Mouse (Mus musculus): Measurements from ENCODE around the gene Garem2.
"Not testable (repeated sequence)": the region's sequence is repeated elsewhere in the genome, so short reads cannot be mapped to it uniquely, and the experiment has no call there.

Garem2 gene

GRCm38 (mm10) chr5:30104841-30105667, at the start of gene Garem2:
Garem2 (plus strand) TSS chr5:30105161.
- DNase-seq (ENCODE audit: low spot score), result no peak

GRCm38 (mm10) chr5:30058216-30058731, 46.7 kb upstream of the Garem2 start:
- no peak for DNase-seq (ENCODE audit: low spot score)

GRCm38 (mm10) chr5:30059607-30060006, 45.4 kb upstream of the Garem2 start:
- not testable (repeated sequence) for DNase-seq (ENCODE audit: low spot score)

GRCm38 (mm10) chr5:30067726-30068125, 37.2 kb upstream of the Garem2 start:
- DNase-seq (ENCODE audit: low spot score), result no peak

GRCm38 (mm10) chr5:30071677-30072076, 33.3 kb upstream of the Garem2 start:
- DNase-seq (ENCODE audit: low spot score), result no peak

GRCm38 (mm10) chr5:30072377-30072776, 32.6 kb upstream of the Garem2 start:
- DNase-seq (ENCODE audit: low spot score), result no peak

GRCm38 (mm10) chr5:30072825-30073821, 31.8 kb upstream of the Garem2 start, which contains the start of gene Tyms:
Tyms (minus strand) TSS chr5:30073617.
- no peak for DNase-seq (ENCODE audit: low spot score)

GRCm38 (mm10) chr5:30092701-30093100, 12.3 kb upstream of the Garem2 start:
- DNase-seq (ENCODE audit: low spot score), result no peak

- no peak for DNase-seq (ENCODE audit: low spot score)
These were observed 10.6 kb upstream of the Garem2 start for GRCm38 (mm10) chr5:30094399-30094798.

- DNase-seq (ENCODE audit: low spot score), result no peak
These were observed 9.2 kb upstream of the Garem2 start for GRCm38 (mm10) chr5:30095731-30096130.

- no peak for DNase-seq (ENCODE audit: low spot score)
These were observed 6.7 kb upstream of the Garem2 start for GRCm38 (mm10) chr5:30098260-30098659.

GRCm38 (mm10) chr5:30103340-30103739, 1.6 kb upstream of the Garem2 start:
- DNase-seq (ENCODE audit: low spot score), result no peak

- no peak for DNase-seq (ENCODE audit: low spot score)
These were observed 622 bp upstream of the Garem2 start for GRCm38 (mm10) chr5:30104339-30104738.

GRCm38 (mm10) chr5:30105668-30106300, 823 bp downstream of the Garem2 start, which contains the start of gene 3110082J24Rik:
3110082J24Rik (minus strand) TSS chr5:30106086.
- no peak for DNase-seq (ENCODE audit: low spot score)

- DNase-seq (ENCODE audit: low spot score), result no peak
These were observed 1.8 kb downstream of the Garem2 start for GRCm38 (mm10) chr5:30106756-30107155.

- DNase-seq (ENCODE audit: low spot score), result no peak
These were observed 2.2 kb downstream of the Garem2 start for GRCm38 (mm10) chr5:30107186-30107585.

GRCm38 (mm10) chr5:30107611-30108041, 2.7 kb downstream of the Garem2 start:
- no peak for DNase-seq (ENCODE audit: low spot score)

- DNase-seq (ENCODE audit: low spot score), result no peak
These were observed 3.3 kb downstream of the Garem2 start for GRCm38 (mm10) chr5:30108233-30108632.

GRCm38 (mm10) chr5:30109899-30110298, 4.9 kb downstream of the Garem2 start:
- DNase-seq (ENCODE audit: low spot score), result no peak

- DNase-seq (ENCODE audit: low spot score), result no peak
These were observed 5.6 kb downstream of the Garem2 start for GRCm38 (mm10) chr5:30110371-30111060.

GRCm38 (mm10) chr5:30111126-30111525, 6.2 kb downstream of the Garem2 start:
- DNase-seq (ENCODE audit: low spot score), result no peak

Data from urinary bladder, postnatal 10 days (tissue).